Mouse (Mus musculus) liver, adult 2 months (tissue): ENCODE results near the gene Klhl11. TPM values are rescaled to one million over a fixed set of nuclear protein-coding genes. Genes with fewer than 3 reads are reported as not detected.

ENCODE experiments used
- DNase-seq: peaks from one replicate; pipeline ENCODE4 v3.0.0-alpha.2; 2011; ENCODE audit warnings: low read depth, low spot score; ENCODE audit errors: extremely low read depth
- H3K27ac ChIP-seq: fragments of 200-500 bp; replicated peaks from 2 replicates; pipeline ENCODE4 v1.5.1; 2012; ENCODE audit warnings: low read depth, mild to moderate bottlenecking, control low read depth, inconsistent platforms, low read length; ENCODE audit not compliant: insufficient read depth
- H3K27me3 ChIP-seq: fragments of 200-500 bp; 2 replicates; pipeline ENCODE4 v1.6.1; 2012; ENCODE audit warnings: mild to moderate bottlenecking, moderate library complexity, low read length, inconsistent platforms; ENCODE audit not compliant: control insufficient read depth, insufficient read depth
- H3K36me3 ChIP-seq: fragments of 200-500 bp; 2 replicates; pipeline ENCODE4 v1.6.1; 2012; ENCODE audit warnings: low read length, inconsistent platforms; ENCODE audit not compliant: control insufficient read depth, insufficient read depth
- H3K4me1 ChIP-seq: fragments of 200-500 bp; 2 replicates; pipeline ENCODE4 v1.6.1; 2011; ENCODE audit warnings: low read length; ENCODE audit not compliant: control insufficient read depth, insufficient read depth
- H3K4me3 ChIP-seq: fragments of 200-500 bp; 2 replicates; pipeline ENCODE4 v1.5.1; 2011; ENCODE audit warnings: low read depth, mild to moderate bottlenecking, control low read depth, low read length, moderate library complexity; ENCODE audit not compliant: insufficient read depth
- H3K79me2 ChIP-seq: fragments of 200-500 bp; 2 replicates; pipeline ENCODE4 v1.6.1; 2012; ENCODE audit warnings: inconsistent platforms, mild to moderate bottlenecking, low read length, moderate library complexity; ENCODE audit not compliant: control insufficient read depth, insufficient read depth
- H3K9ac ChIP-seq: fragments of 200-500 bp; 2 replicates; pipeline ENCODE4 v1.6.1; 2012; ENCODE audit warnings: low read depth, mild to moderate bottlenecking, control low read depth, inconsistent platforms, low read length
- CTCF ChIP-seq: fragments of 200-500 bp; IDR thresholded peaks from 2 replicates; pipeline ENCODE4 v1.5.1; 2011; ENCODE audit warnings: low read depth, low read length, control low read depth
- POLR2A ChIP-seq: fragments of 200-500 bp; IDR thresholded peaks from 2 replicates; pipeline ENCODE4 v1.6.1; 2011; ENCODE audit warnings: low read length, control low read depth; ENCODE audit not compliant: insufficient read depth; ENCODE audit errors: extremely low read depth
- WGBS: fragments of 180-500 bp; shearing (Covaris S2); methylation state at CpG from one replicate; pipeline ENCODE4 v1.1.7; 2018; 5-methylcytosine and 5-hydroxymethylcytosine counted together
- polyA plus RNA-seq: library from polyadenylated mRNA; depleted of rRNA; stranded (reverse); fragments of >200 nt; gene quantifications from 2 replicates; pipeline ENCODE4 v1.2.3, GENCODE M21; 2012
- total RNA-seq: library from RNA; depleted of rRNA; stranded (reverse); fragments of >200 nt; gene quantifications from 2 replicates; pipeline ENCODE4 v1.2.3, GENCODE M21; 2014

The Klhl11 gene
- total and polyA plus RNA-seq, 2 experiments, result 1.6 to 6.9 TPM

- peaks cover 19% of the 10 kb centered on the region; the same call in 1 of the 2 replicates for H3K79me2 ChIP-seq
- H3K4me3 ChIP-seq, result no peak overlapping the region
- H3K36me3 ChIP-seq, result peaks cover 20% of the 10 kb centered on the region
- H3K27me3 ChIP-seq, result no peaks in the 10 kb centered on the region
- 98% methylated on average over 1 of the region's 1 CpGs for WGBS
- TF ChIP-seq POLR2A (no peak), CTCF (no peak)
- H3K4me1 ChIP-seq, result no peaks in the 10 kb centered on the region
- DNase-seq, result no peak
- no peak overlapping the region for H3K9ac ChIP-seq
- no peak overlapping the region for H3K27ac ChIP-seq
Measured at GRCm38 (mm10) chr11:100465229-100465792, 7.2 kb downstream of the Klhl11 start.

GRCm38 (mm10) chr11:100462699-100463098, 9.8 kb downstream of the Klhl11 start:
- no peaks in the 10 kb centered on the region for H3K27me3 ChIP-seq
- no peak overlapping the region for H3K4me3 ChIP-seq
- WGBS, result 94% methylated on average over 10 of the region's 10 CpGs
- no peak overlapping the region for H3K9ac ChIP-seq
- no peak overlapping the region for H3K27ac ChIP-seq
- H3K4me1 ChIP-seq, result no peaks in the 10 kb centered on the region
- peaks cover 14% of the 10 kb centered on the region; the same call in 1 of the 2 replicates for H3K79me2 ChIP-seq
- H3K36me3 ChIP-seq, result peaks cover 22% of the 10 kb centered on the region
- TF ChIP-seq CTCF, result no peak
- no peak for TF ChIP-seq POLR2A
- no peak for DNase-seq

GRCm38 (mm10) chr11:100457711-100458110, 14.8 kb downstream of the Klhl11 start:
- H3K9ac ChIP-seq, result no peak overlapping the region
- WGBS, result 75% methylated on average over 5 of the region's 5 CpGs
- H3K79me2 ChIP-seq, result peaks cover 2% of the 10 kb centered on the region; the same call in 1 of the 2 replicates
- TF ChIP-seq CTCF, result no peak
- no peak for TF ChIP-seq POLR2A
- no peaks in the 10 kb centered on the region for H3K4me1 ChIP-seq
- H3K4me3 ChIP-seq, result no peak overlapping the region
- no peak overlapping the region for H3K27ac ChIP-seq
- H3K36me3 ChIP-seq, result peaks cover 9% of the 10 kb centered on the region
- H3K27me3 ChIP-seq, result no peaks in the 10 kb centered on the region
- DNase-seq, result no peak

DNA sequence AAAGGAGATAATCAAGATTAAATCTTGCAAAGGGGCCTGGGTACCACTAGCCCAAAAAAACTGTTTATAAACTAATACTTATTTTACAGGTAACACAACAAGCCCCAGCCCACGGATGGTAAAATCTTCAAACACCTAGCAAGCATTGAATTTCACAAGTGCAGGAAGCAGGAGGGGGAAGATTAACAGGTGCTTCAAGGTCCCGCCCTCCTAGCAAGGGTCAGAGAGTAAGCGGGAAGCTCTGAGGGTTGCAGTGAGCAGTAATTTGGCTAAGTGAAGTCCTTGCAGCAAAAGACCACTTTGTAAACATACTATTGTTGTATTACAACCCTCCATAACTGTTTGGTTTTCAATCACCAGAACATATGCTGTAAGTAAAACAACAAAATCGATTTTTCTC, 15.3 kb downstream of the Klhl11 start:
- TF ChIP-seq CTCF (no peak), POLR2A (no peak)
- no peak for DNase-seq
- H3K27ac ChIP-seq, result no peak overlapping the region

GRCm38 (mm10) chr11:100442625-100443024, 29.9 kb downstream of the Klhl11 start:
- H3K4me1 ChIP-seq, result no peaks in the 10 kb centered on the region; the same call in 1 of the 2 replicates
- WGBS, result 86% methylated on average over 6 of the region's 6 CpGs
- H3K36me3 ChIP-seq, result no peaks in the 10 kb centered on the region
- H3K4me3 ChIP-seq, result no peak overlapping the region
- H3K27me3 ChIP-seq, result no peaks in the 10 kb centered on the region
- no peak overlapping the region for H3K27ac ChIP-seq
- no peak for TF ChIP-seq CTCF
- TF ChIP-seq POLR2A, result no peak
- H3K9ac ChIP-seq, result no peak overlapping the region
- H3K79me2 ChIP-seq, result no peaks in the 10 kb centered on the region
- no peak for DNase-seq

More for the DNA sequence above, 15.3 kb downstream of the Klhl11 start:
- 81% methylated on average over 4 of the region's 4 CpGs for WGBS
- Histone ChIP-seq H3K79me2 (peaks cover 2% of the 10 kb centered on the region; the same call in 1 of the 2 replicates), H3K4me3 (no peak overlapping the region), H3K27me3 (no peaks in the 10 kb centered on the region), H3K4me1 (no peaks in the 10 kb centered on the region), H3K9ac (no peak overlapping the region), H3K36me3 (peaks cover 7% of the 10 kb centered on the region)

DNA sequence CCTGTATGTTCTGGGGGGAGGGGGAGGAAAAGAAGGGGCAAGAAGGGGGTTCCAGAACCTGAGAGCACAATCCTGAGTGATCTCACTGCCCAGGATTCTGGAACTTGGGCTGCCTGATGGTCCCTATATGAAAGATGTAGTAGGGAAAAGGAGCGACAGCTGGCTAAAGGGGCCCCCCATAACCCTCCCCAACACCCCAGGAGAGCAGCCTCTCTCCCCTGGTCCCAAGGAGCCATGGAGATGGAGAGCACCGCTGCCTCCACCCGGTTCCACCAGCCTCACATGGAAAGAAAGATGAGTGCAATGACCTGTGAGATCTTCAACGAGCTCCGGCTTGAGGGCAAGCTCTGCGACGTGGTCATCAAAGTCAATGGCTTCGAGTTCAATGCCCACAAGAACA, 30.7 kb downstream of the Klhl11 start, which contains the start of the genes Nt5c3b and Klhl10:
TSS of gene Nt5c3b (minus strand) at position 12 of the 400 bp plus-strand sequence.
TSS of gene Klhl10 (plus strand) at position 121 of the 400 bp plus-strand sequence.
- H3K4me3 ChIP-seq, result peak within 1 kb of the TSS; percentile 86
- TF ChIP-seq CTCF, result no peak
- TF ChIP-seq POLR2A, result no peak
- H3K27ac ChIP-seq, result no peak within 1 kb of the TSS
- 77% methylated on average over 8 of the region's 8 CpGs for WGBS
- H3K4me1 ChIP-seq, result no peaks in the 10 kb centered on the region; the same call in 1 of the 2 replicates
- H3K79me2 ChIP-seq, result no peaks in the 10 kb centered on the region
- no peaks in the 10 kb centered on the region for H3K36me3 ChIP-seq
- H3K9ac ChIP-seq, result peak within 1 kb of the TSS; percentile 80
- no peaks in the 10 kb centered on the region for H3K27me3 ChIP-seq
- no peak for DNase-seq
